Mouse (Mus musculus) stomach, postnatal 0 days (tissue): ENCODE measurements at regions not wholly inside any gene's neighbourhood (a gene's known extent, or its start where the extent isn't known, plus 50 kb on each side); places are given as distances from the start of the nearest gene placed in this dataset.

ENCODE experiments used
- CTCF ChIP-seq: IDR thresholded peaks from 2 replicates; pipeline ENCODE4 v1.5.1; 2016; ENCODE audit warnings: antibody characterized with exemption, low read depth, mild to moderate bottlenecking, moderate library complexity
- EP300 ChIP-seq: optimal IDR thresholded peaks from 2 replicates; pipeline ENCODE3; 2016; ENCODE audit warnings: antibody characterized with exemption

DNA sequence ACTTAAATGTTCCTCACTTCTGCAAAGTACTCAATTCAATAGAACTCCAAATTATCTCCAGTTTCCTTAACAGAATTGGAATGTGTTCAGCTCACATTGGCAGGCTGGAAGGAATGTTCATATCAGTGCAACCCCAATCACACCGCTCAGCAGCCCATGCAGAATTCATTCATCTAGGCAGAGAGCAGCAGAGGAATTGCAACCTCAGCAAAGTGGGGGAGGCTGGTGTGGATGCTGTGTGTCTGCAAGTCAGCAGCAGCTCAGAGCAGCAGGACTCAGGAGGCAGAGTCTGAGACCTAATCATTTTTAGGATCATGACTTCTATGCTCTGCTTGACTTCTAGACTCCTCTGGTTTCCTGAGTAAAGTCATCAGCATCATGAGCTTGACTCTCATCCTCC, 100.7 kb upstream of the Chrna7 start:
- TF ChIP-seq CTCF (no peak), EP300 (no peak)
